Mouse (Mus musculus) thymus, adult 18-20 months (tissue): ENCODE results near the gene Osbpl3.

Experiments
- DNase-seq, 2 experiments: peaks; one replicate each; pipeline ENCODE4 v3.0.0; 2022; ENCODE audit warnings: mixed read lengths in 2 of 2

Osbpl3 gene

DNA sequence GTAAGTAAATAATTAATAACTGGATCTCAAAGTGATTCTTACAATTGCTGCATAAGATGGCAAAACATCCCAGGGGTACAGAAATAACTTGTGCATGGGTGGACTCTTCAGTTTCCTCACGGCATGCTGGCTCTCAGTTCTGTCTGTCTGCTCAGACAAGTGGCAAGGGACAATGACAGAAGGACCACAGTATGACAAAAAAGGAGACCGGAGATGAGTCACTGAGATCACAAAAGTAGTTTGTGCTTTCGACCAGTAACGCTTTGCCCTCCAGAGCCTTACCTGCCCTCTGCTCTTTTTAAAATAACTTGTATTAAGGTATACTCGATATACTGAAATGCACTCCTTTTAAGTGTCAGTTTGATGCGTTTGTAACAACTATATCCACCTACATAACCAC is 55.8 kb downstream of the Osbpl3 start:
- DNase-seq: no peak

DNA sequence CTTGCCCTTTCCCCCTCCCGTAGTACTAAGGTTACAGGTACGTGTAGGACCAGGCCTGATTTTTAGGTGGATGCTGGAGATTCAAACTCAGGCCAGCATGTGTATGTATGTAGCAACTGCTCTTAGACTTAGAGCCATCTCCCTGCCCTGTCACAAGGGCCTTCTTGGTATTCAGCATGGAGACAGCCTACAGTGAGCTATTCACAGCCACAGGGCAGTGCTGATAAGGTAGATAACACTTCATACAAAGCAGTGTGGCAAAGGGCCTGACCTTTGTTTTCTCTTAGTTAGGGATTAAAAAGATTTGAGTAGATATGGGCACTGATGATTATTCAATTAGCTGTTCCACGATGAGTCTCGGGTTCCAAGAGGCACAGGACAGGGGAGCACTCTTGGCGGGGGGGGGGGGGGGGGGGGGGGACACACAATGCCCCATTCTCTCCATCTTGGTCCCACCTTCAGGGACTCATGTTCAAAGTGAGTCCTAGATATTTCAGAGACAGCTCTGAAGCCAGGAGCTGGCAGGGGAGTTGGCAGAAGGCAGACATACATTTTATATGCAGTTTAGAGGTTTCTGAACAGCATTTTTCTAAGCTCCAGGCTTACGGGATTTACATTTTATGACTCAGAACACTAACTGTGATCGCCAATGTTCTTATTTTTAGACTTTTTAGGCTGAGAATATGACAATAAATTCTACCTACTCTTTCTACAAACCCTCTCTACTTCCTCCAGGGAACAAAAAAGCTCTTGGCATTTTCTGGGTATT is 56.4 kb downstream of the Osbpl3 start:
- no peak for DNase-seq

DNA sequence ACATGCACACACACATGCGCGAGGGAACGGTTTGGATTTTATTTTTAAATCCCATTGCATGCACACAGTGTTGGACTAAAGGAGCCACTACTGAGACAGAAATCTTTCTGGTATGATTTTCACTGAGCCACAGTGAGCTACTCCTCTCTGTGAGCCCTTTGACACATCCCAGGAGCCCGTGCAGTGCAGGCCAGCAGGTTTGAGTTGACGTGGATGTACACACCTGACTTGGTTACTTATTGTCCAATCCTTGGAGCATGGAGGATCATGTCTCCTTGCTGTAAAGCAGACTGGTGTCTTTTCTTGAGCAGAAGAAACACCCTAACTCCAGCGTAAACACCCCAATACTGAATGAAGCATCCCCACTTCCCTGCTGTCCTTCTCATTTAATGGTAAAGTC is 57.7 kb downstream of the Osbpl3 start:
- DNase-seq: no peak

DNA sequence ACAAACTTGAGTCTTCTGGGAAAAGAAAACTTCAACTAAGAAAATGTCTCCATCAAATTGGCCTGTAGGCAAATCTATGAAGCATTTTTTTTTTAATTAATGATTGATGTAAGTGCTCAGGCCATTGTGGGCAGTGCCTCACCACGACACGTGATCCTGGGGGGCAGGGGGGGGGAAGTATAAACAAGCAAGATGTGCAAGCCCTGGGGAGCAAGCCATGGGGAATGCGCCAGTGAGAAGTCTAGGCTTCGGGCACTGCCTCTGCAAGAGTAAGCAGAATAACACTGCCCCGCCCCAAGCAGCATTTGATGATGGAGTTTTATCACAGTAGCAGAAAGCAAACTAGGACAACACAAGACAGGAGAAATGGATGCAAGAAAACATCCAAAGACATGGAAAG is 58.9 kb downstream of the Osbpl3 start:
- DNase-seq: no peak

DNA sequence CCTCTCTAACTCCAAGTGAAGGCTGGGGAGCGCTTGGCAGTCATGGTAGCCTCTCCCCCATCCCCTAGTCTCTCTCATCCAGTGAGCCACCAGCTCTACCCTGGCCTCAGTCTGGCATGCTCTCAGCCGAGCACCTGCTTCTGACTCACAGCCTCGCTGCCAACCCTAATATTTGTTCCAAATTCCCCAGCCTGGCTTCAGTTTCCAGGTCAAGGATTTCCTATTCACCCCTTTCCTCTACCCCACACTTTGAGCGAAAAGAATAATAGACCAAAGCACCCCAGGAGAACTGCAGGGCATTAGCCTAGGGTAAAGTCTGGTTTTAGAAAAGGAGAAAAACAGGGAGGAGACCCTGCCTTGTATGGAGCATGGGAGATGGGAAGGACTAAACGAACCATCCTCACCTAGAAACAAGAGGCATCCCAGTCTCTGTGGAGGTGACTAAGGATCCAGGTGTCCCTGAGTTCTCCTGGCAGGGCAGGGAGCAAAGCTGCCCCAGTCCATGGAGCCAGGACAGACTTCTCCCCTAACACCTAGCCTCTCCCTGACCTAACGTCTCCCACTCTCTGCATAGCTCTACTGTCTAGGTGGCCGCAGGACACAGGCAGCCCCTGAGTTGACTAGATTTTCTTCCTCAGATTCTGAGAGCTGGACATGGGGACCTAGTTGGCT is 60.2 kb downstream of the Osbpl3 start:
- DNase-seq: no peak

DNA sequence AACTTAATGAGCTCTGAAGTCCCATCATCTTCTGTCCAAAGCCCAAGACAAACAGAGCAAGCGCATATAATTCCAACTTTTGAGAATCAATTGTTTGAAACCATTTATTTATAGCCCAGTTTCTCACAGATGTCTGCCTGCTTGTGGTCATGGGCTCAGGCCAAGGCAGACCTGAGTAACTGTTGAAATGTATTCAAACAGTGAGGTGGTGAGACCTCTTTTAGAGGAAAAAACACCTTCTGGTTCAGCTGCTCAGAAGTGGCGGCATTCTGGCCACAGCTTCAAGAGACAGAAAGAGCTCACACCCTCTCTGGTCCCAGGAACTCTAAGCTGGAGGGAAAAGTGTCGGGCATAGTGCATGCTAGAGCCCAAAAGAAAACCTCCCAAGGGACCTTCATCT is 61.6 kb downstream of the Osbpl3 start:
- DNase-seq: no peak

DNA sequence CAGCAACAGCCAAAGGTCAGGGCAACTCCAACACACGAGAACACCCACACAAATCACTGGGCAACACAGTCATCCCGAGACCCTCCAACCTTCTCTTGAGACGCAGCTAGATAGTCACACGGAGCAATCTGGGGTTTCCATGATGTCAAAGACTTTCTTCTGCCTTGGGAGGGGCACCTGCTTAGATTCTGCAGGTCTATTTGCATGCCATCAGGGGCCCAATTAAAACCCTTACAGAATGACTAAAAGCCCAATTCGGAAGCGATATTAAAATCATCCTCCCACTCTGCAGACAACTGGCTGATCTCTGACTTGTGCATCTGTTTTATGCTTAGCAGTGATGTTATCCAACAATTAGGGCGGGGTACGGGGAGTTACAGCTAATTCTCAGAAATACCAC is 62.0 kb downstream of the Osbpl3 start:
- no peak for DNase-seq

DNA sequence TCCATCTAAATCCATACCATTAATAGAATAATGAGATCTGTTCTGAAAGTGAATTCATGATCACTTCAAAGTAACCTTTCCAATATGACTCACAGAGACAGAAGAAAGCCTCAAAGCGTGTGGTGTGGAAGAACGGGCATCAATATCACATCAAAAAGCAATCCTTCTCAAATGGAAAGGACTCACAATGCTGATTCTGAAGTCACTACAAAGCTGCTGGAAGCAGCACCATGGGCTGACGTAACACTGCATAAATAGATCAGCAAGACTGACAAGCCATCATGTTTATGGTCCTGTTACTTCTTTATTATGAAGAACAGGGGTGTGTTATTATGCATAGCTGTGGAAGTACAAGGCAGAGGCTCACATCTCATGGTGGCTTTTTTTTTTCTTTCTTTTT is 64.0 kb downstream of the Osbpl3 start:
- no peak for DNase-seq

DNA sequence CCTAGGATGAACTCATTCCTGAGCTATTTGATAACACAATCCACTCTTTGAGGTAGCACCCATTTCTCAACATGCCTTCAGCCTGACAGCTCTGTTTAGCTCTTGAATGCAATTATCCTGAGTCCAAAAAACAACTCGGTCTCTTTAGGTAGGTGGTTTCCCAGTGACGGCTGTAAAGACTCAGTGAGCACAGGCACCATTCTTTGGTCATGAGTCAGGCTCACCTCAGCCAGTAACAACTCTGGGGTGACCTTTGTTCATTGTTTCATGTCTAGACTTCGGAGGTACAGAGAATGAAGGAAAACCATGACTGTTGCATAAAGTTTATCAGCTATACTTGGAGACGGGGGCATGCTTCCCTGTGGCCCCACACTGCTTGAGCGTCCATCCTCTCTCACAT is 65.7 kb downstream of the Osbpl3 start:
- DNase-seq: no peak

DNA sequence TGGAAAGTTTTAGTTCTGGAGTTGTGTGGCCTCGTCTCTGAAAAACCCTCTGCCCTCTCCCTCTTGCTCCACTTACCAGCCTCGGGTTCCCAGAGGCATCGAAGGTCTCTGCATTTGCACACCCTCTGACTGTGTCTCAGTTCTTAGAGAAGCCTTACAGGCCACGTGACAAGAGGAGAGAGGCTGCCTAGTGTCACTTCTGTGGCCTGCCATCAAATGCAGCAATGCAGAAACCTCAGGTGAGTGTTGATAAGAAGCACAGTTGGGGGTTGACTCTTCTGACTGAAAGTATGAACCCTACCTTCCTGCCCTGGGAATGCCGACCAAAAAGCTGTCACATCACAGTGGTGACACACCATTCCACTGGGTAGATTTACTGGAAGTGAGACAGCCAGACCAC is 68.4 kb downstream of the Osbpl3 start:
- peak in 1 of 2 experiments; percentile 42 for DNase-seq

DNA sequence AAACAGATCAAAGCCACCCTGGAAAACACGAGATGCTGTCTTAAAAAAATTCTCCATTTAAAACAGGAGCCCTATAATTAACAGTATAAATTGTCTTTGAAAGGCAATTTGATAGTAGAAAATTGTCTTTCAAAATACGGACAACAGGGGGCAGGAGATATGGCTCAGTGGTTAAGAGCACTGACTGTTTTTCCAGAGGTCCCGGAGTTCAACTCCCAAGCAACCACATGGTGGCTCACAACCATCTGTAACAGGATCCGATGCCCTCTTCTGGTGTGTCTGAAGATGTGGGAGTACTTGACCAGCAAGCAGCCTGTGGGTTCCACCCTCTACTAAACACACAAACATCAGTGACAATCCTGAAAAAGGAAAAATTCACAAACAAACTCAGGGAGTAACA is 69.5 kb downstream of the Osbpl3 start:
- no peak for DNase-seq

DNA sequence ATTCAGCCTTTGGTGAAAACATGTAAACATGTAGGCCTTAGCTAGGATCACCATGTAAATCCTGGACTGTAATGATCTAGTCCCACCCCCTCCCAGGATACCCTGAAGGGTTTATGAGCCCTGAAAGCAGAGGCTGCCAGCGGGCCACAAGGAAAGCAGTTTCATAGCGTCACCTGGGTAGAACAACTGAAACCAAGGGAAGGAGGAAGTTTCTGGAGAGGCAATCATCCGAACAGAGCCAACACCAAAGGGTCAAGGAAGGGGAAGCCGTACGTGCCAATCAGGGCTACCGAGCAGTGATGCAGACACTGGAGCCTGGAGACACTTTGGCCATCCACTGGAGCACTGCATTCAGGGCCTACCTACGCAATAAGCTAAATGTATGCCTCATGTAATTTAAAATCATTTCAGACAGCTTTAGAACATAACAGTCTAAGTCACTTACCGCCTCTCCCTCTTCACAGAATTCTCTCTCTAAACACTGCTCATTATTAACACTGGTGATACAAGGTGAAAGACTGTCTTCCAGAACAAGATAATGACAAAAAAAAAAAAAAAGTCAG is 70.5 kb downstream of the Osbpl3 start:
- DNase-seq: no peak

DNA sequence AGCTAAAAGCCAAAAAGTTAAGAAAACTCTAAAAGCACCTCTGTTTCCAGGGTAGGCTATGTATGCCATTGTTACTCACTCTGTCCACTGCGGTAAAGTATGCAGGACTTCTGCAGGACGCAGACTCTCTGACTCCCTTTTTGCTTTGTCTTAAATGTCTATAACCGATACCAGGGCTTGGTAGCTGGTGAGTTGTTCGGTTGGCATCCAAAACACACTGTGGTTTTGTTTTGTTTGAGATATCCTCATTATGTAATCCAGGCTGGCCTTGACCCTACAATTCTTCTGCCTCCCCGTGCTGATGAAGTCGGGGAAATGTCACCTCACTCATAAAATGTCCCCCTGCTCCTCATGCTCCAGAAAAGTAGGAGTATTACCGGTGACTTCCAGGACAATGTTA is 73.3 kb downstream of the Osbpl3 start:
- DNase-seq: no peak

DNA sequence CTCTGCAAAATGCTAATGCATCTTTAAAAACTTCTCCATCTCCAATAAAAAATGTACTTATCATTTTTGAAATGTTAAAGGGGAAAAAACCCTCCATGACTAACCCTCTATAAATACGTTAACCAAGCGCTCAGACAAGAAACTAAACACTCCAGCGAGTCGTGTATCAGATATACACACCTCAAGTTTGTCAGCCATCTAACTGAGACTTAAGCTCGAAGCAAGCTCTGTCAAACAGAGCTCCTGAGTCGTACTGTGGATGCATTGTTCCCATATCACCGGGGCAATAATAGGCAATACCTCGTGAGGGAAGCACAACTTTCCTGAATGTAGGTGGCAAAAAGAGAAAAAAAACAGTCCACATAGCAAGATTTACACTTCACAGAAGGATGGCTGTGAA is 73.8 kb downstream of the Osbpl3 start:
- DNase-seq: no peak

DNA sequence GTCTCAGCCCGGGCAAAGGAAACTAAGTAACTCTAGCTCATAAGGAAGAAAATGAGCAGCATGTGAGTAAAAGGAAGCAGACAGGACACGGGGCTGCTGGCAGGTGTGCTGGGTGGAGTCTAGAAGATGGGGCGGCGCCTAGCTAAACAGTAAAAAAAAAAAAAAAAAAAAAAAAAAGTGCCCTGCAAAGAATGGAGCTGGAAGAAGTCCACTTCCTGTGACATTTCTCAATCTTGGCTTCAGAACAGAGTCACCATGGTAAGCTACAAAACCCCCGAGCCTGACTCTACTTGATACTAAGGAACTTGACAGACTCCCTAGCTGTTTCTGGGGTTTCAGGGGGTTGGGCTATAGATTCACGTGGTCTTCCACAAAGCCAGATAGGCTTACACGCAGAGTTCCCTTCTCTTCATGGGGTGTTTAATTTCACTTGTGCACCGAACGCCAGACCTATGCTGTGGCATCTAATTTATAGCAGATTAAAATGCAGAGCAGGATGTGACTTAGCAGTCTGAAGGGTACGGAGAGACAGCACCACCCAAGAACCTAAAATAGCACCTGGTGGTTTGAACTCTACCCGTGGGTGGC is 74.4 kb downstream of the Osbpl3 start:
- DNase-seq: peak; percentile 28 to 62

DNA sequence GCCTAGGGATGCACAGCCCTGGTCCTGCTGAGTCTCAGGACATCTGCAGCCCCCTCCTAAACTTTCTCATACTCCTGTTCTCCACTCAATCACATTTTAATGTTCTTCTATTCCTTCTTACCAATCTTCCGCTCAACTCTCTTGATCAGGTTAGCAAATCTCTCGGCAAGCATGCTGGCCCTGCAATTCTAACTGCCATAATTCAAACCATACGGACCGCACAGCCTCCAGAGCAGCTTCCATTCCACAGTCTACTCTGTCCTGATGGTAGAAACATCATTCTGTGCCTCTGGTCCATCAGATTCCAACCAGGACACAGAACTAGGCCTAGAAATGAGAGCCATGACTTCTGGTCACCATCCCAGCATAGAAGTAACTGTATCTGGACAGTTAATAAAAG is 76.3 kb downstream of the Osbpl3 start:
- DNase-seq: no peak

DNA sequence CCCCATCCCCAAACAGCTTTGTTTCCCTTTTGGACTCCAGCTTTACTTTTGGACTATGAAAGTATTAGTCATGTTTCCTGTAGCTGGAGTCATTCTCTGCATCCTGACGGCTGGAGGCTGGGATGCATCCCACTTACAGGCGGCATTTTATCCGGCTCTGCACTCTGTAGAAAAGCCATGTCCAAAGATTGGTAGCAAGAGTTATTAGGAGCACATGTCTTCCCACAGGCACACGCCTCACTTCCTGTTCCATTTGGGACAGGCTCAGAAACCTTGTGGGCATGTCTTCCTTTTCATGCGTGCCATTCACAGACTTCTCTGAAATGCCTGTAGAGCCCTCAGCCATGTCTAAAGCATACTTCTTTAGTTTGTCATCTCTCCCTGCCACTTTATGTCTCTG is 76.9 kb downstream of the Osbpl3 start:
- DNase-seq: no peak

DNA sequence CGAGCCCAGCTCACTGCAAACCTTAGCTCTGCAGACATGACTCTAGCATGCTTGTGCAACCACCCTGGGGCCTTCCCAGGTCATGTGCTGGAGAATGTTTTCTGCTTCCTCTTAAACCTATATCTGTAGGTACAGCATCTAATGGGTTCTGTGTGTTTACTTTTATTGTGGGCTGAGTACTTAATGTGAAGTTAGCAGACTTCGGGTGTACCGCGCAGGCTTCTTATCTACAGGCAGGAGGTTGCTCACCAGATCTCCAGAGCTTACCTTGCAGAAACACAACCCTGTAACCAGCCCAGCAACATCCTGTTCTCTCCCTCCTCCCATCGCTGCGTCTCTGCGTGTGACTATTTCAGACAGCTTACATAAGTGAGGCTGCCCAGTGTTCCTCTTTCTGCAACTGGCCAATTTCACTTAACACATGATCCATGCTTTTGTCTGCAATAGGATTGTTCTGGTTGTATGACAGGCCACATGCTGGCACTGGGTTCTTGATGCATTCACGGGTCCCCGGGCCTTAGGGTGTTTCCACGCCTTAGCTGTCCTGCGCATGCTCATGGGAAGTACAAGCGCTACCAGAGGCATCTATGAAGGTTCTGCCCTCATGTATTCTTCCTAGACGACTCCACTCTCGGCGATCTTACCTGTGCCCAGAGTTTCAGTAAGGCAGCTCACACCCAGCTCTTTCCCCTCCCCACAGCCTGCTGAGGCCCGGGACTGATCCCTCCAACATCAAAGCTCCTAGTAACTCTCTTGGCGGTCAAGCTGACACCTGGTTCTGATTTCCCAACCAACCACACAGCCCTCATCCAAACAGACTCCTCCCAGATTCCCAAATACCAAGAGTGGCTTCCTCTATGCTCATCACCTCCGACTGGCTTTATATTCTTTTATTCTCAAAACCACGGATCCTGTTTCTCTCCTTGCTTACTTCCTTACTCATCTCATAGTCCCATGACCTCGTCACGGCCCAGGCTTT is 78.0 kb downstream of the Osbpl3 start:
- DNase-seq: peak; percentile 32 to 56

DNA sequence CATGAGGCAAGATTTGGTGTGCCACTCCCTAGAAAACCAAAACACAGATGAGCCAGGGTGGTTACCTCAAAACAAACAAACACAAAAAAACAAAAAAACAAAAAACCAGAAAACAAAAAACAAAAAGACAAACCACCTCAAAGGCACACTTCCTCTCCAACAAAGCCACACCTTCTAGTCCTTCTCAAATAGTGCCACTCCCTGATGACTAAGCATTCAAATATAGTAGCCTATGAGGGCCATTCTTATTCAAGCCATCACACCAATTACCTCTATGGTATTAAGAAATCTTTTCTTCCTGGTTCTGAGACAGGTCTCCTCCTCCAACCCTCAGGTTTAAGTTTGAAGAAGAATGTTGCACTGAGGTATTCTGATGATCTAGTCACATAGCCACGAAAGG is 79.3 kb downstream of the Osbpl3 start:
- no peak for DNase-seq

DNA sequence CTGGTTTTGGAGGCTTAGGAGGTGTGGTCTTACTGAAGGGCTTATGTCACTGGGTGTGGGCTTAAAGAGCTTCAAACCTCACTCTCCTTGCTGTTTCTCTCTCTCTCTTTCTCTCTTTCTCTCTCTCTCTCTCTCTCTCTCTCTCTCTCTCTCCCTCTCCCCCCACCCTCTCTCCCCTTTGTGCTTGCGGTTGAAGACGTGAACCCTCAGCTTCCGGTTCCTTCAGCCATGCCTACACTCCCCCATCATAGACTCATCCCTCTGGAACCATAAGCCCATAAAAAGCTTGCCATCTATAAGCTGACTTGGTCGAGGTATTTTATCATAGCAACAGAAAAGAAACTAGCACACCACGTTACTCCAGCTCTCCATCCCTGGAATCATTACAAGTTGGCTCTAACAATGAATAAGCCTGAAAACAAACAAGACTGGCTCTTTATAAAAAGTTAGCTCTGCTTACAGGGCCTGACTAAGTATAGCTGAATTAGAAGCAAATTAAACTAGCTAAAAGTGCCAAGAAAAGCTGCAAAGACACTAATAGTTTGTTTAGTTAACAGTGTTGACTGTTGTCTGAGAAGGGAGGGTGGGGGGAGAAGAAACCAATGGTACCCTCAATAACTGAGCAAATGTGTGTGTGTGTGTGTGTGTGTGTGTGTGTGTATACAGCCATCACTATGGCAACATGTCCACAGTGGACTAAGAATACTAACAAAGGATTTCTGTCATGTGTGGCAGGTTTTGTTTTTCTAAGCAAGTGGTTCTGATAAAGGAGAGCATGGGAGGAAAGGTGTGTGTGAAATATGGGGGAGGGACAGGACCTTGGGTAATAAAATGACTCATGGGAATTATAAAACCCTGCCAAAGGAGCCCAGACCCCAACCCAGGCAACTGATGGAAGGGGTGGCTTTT is 83.2 kb downstream of the Osbpl3 start:
- DNase-seq: no peak

DNA sequence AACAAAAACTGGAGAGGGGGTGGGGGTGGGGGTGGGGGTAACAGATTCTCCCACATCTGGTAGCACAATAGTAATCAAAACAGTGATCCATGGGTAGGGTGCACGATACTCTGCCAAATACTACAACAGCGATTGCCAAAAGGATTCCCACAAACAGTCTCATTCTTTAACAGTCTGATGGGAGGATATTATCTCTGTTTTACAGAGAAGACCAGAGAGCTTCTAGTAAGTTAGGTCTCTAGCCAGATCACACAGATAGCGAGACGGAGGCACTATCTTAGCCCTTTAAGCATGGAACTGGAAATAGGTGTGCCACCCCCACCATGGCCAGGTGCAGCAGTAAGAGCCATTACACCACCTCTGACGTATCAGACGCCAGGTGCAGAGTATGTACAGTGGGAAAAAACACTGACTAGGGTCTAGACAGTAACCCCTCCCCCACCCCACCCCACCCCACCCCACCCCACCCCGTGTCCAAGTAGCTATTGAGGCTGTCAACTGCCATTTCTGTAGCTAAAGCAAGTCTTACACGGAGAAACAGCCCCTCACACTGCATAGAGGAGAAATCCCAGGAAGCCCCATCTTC is 84.4 kb downstream of the Osbpl3 start:
- DNase-seq: no peak
